Mouse (Mus musculus): ENCODE measurements around the gene D230025D16Rik.

- no peak for TF ChIP-seq POLR2A (IDR thresholded peaks at IDR 0.05; ENCODE audit: insufficient read depth, low read depth, low read length)
- TF ChIP-seq CTCF (IDR thresholded peaks at IDR 0.05; ENCODE audit: insufficient read depth, low read depth, low read length) = no peak
Observed at GRCm38 (mm10) chr8:105253766-105254151, 28.8 kb downstream of the D230025D16Rik start.
